Mouse (Mus musculus): ENCODE results near the gene Tctn1. TPM values are rescaled to one million over a fixed set of nuclear protein-coding genes. Genes with fewer than 3 reads are reported as not detected.
"Not testable (repeated sequence)": the region's sequence is repeated elsewhere in the genome, so short reads cannot be mapped to it uniquely, and the experiment has no call there.

Gene Tctn1
- total RNA-seq, 2 experiments from 2014 or later: 15.2 TPM

DNA sequence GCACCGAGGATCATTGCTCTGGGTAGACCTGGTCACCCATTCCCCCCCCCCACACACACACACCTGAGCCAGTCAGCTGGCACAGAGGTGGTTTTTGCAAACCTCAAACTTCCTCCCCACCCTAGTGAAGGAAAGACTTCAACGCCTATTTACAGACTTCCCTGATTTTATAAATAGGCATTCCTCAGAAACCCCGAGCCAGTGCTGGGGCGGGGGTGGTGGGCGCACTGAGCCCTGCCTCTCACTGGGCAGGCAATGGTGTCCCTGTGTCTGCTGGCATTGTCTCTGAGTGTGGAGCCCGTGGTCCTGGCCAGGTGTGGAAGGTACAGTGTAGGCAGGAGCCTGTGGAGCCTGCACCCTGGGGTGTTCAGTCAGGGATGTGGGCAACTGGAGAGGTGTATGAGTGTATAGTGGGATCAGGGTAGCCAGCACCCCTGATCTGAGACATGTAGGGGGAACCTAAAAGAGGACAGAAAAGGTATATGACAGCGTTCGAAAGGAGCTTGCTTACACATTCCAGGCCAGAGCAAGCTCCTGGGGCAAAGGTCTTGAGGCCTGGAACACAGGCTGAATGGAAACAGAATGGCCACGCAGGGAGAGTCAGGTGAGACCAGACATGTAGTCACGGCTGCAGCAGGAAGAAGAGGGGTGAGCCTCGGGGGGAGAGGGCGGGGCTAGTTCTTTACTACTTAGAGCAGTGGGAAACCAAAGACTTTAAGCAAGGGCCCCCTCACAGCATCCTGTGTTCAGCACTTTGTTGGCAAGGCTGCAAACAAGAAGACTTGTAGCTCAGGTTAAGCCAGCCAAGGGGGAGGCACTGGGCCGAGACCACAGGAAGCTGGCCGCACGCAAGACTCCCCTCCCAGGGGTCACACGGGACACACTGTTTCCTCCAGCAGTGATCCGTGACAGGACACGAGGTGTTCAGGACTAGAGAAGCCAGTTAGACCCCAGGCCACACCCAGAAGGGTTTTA, 44.3 kb downstream of the Tctn1 start:
- TF ChIP-seq CTCF (conservative IDR thresholded peaks at IDR 0.05): no peak
- Histone ChIP-seq H3K4me3 (no peak overlapping the region), H3K27ac (no peak overlapping the region)
- no peak for DNase-seq (ENCODE audit: low spot score in 2 of 2)

DNA sequence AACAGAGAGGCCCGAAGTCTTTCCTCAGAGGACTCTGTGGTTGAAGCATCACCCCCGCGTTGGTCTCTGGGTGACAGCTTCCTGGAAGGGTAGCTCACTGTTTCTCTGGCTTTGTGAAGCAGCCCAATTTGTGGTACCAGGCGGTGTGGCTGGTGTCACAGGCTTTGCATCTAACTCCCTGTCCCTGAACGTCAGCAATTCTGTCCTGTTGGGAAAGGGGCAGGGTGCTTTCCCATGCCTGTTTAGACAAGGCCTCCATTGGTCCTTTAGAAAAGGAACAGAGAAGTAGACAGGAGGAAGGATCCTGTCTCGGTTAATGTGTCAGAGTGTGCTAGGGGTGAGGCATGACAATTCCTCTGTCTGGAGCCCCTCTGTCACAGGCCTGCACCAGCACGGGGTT, 45.3 kb downstream of the Tctn1 start:
- TF ChIP-seq CTCF (conservative IDR thresholded peaks at IDR 0.05): no peak
- H3K27ac ChIP-seq: no peak overlapping the region
- no peak overlapping the region for H3K4me3 ChIP-seq
- DNase-seq (ENCODE audit: low spot score in 2 of 2): no peak

DNA sequence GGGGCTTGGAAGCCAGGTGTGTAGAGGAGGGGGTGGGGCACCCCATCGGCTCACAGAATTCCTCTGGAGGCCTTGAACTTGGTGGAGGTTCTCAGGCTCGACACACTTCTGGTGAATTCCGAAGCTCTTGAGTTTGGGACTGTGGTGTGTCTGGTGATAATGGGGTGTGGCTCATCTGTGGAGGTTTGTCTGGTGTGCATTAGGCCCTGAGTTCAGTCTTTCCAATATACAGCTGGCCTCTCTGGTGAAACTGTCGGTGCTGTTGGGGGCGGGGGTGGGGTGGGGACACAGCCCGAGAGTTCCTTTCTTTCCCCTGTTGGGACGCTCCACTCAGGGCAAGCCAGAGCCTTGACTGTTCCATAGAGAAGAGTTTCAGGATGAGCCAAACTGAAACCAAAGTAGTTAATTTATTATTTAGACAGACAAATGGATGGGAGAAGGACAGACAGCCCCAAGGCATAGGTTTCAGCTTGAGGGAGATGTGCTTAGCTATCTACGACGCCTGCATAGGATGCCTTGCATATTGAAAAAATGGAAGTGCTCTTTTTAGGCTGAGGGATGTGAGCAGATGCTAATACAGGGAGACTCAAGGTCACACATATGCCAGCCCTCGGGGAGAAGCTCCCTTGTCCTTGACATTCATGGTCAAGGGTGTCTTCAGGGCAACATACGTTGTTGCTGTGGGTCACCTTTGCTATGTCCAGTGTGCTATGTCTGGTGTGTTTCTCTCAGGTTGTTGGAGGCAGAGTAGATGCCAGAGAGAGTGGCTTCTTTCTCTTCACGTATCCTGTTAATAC, 46.0 kb downstream of the Tctn1 start:
- Histone ChIP-seq H3K27ac (no peak overlapping the region), H3K4me3 (no peak overlapping the region)
- no peak for TF ChIP-seq CTCF (conservative IDR thresholded peaks at IDR 0.05)
- DNase-seq (ENCODE audit: low spot score in 2 of 2): no peak

DNA sequence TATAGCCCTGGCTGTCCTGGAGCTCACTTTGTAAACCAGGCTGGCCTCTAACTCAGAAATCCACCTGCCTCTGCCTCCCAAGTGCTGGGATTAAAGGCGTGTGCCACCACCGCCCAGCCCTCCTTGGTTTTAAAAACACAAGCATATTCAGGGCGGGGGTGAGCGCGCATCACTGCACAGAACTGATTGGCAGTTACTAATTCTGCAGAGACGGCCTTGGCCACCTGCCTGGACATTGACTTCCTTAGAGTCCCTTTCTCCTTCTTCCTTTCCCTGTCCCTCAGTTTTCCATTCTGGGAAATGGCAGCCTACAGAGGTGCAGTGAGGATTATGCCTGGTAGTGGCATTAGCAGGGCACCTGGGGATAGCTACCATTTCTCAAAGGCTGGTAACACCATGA, 46.6 kb downstream of the Tctn1 start:
- DNase-seq (ENCODE audit: low spot score in 2 of 2): no peak
- Histone ChIP-seq H3K27ac (no peak overlapping the region), H3K4me3 (no peak overlapping the region)
- TF ChIP-seq CTCF (conservative IDR thresholded peaks at IDR 0.05): no peak

DNA sequence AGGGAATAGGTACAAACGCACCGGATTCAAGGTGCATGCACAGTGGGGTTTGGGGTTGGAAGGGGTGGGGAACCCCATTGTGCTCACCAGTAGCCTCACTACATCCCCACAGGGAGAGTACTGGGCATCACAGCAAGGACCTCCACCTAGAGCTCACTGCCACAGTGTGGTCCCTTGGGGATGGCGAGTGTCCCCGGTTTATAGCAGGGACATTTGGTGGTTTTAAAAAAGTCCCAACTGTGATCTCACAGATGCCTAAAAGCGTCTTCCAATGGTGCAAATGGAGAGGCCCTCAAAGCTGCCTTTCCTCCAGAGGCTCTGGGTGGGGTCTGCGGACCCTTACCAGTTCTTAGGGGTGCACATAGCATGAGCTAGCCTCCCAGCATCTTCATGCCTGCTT, 50.4 kb downstream of the Tctn1 start:
- Histone ChIP-seq H3K4me3 (no peak overlapping the region), H3K27ac (no peak overlapping the region)
- no peak for DNase-seq (ENCODE audit: low spot score in 2 of 2)
- TF ChIP-seq CTCF (conservative IDR thresholded peaks at IDR 0.05): no peak

DNA sequence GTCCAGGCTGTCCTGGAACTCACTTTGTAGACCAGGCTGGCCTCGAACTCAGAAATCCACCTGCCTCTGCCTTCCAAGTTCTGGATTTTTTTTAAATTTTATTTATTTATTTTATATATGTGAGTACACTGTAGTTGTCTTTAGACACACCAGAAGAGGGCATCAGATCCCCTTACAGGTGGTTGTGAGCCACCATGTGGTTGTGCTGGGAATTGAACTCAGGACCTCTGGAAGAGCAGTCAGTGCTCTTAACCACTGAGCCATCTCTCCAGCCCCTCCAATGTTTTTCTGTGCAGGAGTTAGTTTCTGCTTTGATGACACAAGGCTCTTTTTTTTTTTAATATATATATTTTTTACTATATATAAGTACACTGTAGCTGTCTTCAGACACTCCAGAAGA, 51.4 kb downstream of the Tctn1 start:
- not testable (repeated sequence) for H3K4me3 ChIP-seq; H3K27ac ChIP-seq; DNase-seq (ENCODE audit: low spot score in 2 of 2)
- peak; percentile 36; the same call in 1 of the 2 replicates for TF ChIP-seq CTCF (conservative IDR thresholded peaks at IDR 0.05)

DNA sequence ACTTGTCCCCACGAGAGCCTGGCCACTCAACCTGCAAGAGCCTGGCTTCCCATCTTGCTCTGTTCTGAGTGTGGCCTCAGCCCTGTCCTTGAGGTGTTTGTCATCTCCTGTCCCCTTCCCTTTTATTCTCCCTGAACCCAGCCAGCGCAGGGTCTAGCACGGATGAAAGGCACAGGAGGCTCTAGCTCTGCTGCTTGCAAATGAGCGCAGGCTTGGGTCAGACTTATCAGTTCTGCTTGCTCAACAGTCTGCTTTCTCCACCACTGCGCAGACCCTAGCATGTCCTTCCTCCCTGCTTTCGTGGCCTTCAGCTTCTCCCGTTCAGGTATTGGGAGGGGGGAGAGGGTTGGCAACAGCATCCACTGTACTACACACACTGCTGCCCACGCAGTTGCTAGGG, 52.1 kb downstream of the Tctn1 start:
- H3K4me3 ChIP-seq: no peak overlapping the region
- DNase-seq (ENCODE audit: low spot score in 2 of 2): peak in 1 of 2 experiments; percentile 8
- no peak overlapping the region for H3K27ac ChIP-seq
- no peak for TF ChIP-seq CTCF (conservative IDR thresholded peaks at IDR 0.05)

DNA sequence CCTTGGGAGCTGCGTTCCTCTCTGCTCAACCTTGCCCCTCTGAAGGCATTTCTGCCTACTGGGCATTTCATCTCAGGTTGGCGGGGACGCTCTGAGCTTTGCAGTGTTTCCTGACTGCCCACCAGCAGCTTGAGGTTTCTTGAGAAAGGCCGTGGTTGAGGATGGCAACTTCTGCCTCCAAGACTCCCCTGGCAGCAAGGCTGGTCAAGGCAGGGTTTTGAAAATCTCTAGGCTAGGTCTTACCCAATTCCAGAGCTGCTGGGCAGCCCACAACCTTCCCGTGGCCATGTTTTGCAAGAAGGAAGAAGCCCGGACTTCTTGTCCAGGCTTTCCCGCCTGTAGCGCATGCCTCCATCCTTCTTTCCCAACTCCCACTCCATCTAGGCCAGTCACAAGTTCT, 53.4 kb downstream of the Tctn1 start:
- Histone ChIP-seq H3K27ac (no peak overlapping the region), H3K4me3 (no peak overlapping the region)
- TF ChIP-seq CTCF (conservative IDR thresholded peaks at IDR 0.05): no peak
- no peak for DNase-seq (ENCODE audit: low spot score in 2 of 2)

DNA sequence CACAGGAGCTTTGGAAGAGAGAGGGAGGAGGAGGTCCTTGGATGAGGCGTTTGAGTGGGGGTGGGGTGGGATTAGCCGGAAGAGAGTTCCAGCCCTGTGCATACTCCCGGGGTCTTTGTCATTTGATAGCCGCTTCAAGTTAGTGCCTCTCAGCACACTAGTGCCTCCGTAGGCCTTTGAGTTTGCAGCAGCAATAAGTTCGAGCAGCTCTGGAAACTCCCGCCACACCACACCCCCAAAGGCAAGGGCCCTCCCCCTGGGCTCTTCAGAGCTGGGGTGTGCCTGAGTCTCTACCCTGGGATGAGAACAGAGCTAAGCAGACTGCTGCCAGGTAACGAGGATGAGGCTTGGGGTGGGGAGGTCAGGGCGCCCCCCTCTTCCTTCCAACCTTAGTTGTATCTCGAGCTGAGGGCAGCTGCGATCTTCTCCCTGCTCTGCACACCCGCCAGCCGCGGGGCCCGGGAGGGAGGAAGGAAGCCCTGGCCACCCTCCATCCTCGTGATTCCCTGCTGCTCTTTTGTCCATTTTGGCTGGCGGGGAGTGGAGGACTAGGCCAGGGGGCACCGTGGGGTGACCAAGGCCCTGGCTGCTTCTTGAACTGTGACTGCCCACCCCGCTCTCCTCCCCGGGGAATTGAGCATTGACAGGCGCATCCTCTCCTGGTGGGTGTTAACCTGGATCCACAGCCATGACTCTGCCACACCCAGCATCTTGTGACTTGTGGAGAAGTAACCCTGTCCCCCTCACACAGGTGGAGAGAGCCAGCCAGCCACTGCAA, 54.5 kb downstream of the Tctn1 start:
- DNase-seq (ENCODE audit: low spot score in 2 of 2): no peak
- TF ChIP-seq CTCF (conservative IDR thresholded peaks at IDR 0.05): no peak
- Histone ChIP-seq H3K27ac (peak overlapping the region; percentile 32; the same call in 1 of the 2 replicates), H3K4me3 (peak overlapping the region; percentile 3; the same call in 1 of the 2 replicates)

DNA sequence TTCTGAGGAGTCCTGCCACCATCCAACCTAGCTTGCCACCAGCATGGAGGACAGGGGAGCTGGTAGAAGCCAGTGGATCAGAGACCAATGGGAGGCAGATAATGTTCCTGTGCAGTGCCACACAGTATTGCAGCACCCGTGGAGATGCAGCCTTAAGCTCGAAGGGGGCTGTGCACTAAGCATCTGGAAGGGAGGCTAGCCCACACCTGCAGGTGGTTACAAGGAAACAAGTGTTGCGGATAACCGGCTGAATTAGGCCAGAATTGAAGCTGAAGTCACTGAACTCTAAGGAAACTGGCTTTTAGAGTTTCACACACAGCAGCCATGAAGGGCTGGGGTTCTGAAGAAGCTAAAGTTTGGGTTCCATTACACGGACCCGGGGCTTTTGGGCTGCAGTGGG, 55.4 kb downstream of the Tctn1 start:
- no peak for DNase-seq (ENCODE audit: low spot score in 2 of 2)
- Histone ChIP-seq H3K27ac (no peak overlapping the region), H3K4me3 (no peak overlapping the region)
- TF ChIP-seq CTCF (conservative IDR thresholded peaks at IDR 0.05): no peak

DNA sequence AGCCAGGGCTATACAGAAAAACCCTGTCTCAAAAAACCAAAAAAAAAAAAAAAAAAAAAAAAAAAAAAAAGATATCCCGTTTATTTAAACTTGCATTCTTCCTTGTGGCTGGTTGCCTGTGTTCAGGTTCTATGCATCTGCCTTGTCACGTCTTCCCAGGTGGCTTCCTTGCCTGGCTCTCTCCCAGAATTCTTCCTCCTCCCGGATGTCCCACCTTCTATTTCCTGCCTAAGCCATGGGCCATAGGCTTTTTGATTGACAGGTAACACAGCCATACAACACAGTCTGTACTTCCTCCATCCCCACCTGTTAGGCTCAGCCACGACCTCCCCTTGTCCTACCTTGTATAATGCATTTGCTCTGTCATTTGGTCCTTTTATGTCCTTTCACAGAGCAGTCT, 57.8 kb downstream of the Tctn1 start, which contains the start of gene Hvcn1:
Hvcn1 (plus strand) TSS at position 330 of the 400 bp plus-strand sequence.
- H3K4me3 ChIP-seq: no peak within 1 kb of the TSS
- TF ChIP-seq CTCF (conservative IDR thresholded peaks at IDR 0.05): no peak
- DNase-seq (ENCODE audit: low spot score in 2 of 2): no peak
- no peak within 1 kb of the TSS for H3K27ac ChIP-seq

DNA sequence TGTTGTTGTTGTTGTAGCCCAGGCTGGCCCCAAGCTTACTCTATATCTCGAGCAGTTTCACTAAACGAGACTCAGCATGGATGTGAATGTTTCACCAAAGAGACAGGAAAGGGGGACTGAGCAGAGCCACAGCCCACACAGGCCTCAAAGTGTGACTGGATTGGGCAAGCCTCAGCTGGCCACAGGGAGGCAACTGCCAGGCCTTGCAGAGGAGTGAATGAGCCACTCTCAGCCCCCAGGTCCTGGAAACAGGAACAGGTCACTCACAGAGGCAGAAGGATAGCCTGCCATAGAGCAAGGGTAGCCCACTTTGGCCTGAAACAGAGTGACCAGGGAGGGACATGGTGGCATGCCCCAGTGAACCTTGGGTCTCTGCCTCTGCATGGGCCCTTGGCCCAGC, 60.1 kb downstream of the Tctn1 start:
- no peak for TF ChIP-seq CTCF (conservative IDR thresholded peaks at IDR 0.05)
- Histone ChIP-seq H3K27ac (no peak overlapping the region), H3K4me3 (no peak overlapping the region)
- DNase-seq (ENCODE audit: low spot score in 2 of 2): no peak
